Mouse (Mus musculus): ENCODE measurements at regions not wholly inside any gene's neighbourhood (a gene's known extent, or its start where the extent isn't known, plus 50 kb on each side); places are given as distances from the start of the nearest gene placed in this dataset.

- DNase-seq, result no peak
Observed at GRCm38 (mm10) chr13:47998495-47998894, 262.5 kb upstream of the Id4 start.

GRCm38 (mm10) chr13:47999399-47999798 lies 261.6 kb upstream of the Id4 start:
- no peak for DNase-seq

- no peak for DNase-seq
Observed at GRCm38 (mm10) chr13:48003126-48003525, 257.9 kb upstream of the Id4 start.

GRCm38 (mm10) chr13:48013336-48013750 lies 247.7 kb upstream of the Id4 start:
- no peak for DNase-seq

GRCm38 (mm10) chr13:48015296-48015695 lies 245.7 kb upstream of the Id4 start:
- DNase-seq, result no peak

- DNase-seq, result no peak
Observed at GRCm38 (mm10) chr13:48016051-48016450, 245.0 kb upstream of the Id4 start.

GRCm38 (mm10) chr13:48016606-48017005 lies 244.4 kb upstream of the Id4 start:
- no peak for DNase-seq

GRCm38 (mm10) chr13:48017649-48018048 lies 243.4 kb upstream of the Id4 start:
- DNase-seq, result no peak

- DNase-seq, result no peak
Observed at GRCm38 (mm10) chr13:48018606-48019005, 242.4 kb upstream of the Id4 start.

- DNase-seq, result no peak
Observed at GRCm38 (mm10) chr13:48022958-48023615, 237.9 kb upstream of the Id4 start.

GRCm38 (mm10) chr13:48027775-48028489 lies 233.1 kb upstream of the Id4 start:
- peak in 1 of 2 experiments; percentile 2 for DNase-seq

GRCm38 (mm10) chr13:48031491-48031890 lies 229.5 kb upstream of the Id4 start:
- no peak for DNase-seq

GRCm38 (mm10) chr13:48042172-48042571 lies 218.9 kb upstream of the Id4 start:
- DNase-seq, result no peak

- DNase-seq, result no peak
Observed at GRCm38 (mm10) chr13:48042572-48042971, 218.5 kb upstream of the Id4 start.

GRCm38 (mm10) chr13:48046201-48046750 lies 214.8 kb upstream of the Id4 start:
- DNase-seq, result no peak

GRCm38 (mm10) chr13:48049796-48050195 lies 211.2 kb upstream of the Id4 start:
- DNase-seq, result no peak

GRCm38 (mm10) chr13:48074630-48075029 lies 186.4 kb upstream of the Id4 start:
- no peak for DNase-seq

GRCm38 (mm10) chr13:48075315-48075714 lies 185.7 kb upstream of the Id4 start:
- DNase-seq, result no peak

GRCm38 (mm10) chr13:48078214-48078613 lies 182.8 kb upstream of the Id4 start:
- DNase-seq, result no peak

- DNase-seq, result no peak
Observed at GRCm38 (mm10) chr13:48083294-48083693, 177.7 kb upstream of the Id4 start.

GRCm38 (mm10) chr13:48083807-48084206 lies 177.2 kb upstream of the Id4 start:
- no peak for DNase-seq

GRCm38 (mm10) chr13:48094275-48095035 lies 166.6 kb upstream of the Id4 start:
- DNase-seq, result no peak

GRCm38 (mm10) chr13:48102156-48102555 lies 158.9 kb upstream of the Id4 start:
- no peak for DNase-seq
